Mouse (Mus musculus): ENCODE results near the gene Itpripl1. TPM values are rescaled to one million over a fixed set of nuclear protein-coding genes. Genes with fewer than 3 reads are reported as not detected.
A peak's percentile ranks its signal among the peaks of the same experiment; 100 is the strongest.
"Not testable (repeated sequence)": the region's sequence is repeated elsewhere in the genome, so short reads cannot be mapped to it uniquely, and the experiment has no call there.

The Itpripl1 gene
- polyA plus RNA-seq (2017; shearing (Covaris generic)), result 10 to 100 TPM; 59.9 to 60.8 TPM

- ATAC-seq, result peak; percentile 98
These were observed at the start of gene Itpripl1 for GRCm38 (mm10) chr2:127143158-127144063. Itpripl1 (minus strand) TSS chr2:127143442.

- ATAC-seq, result no peak
These were observed 46.3 kb upstream of the Itpripl1 start for GRCm38 (mm10) chr2:127189574-127189973.

- peak; percentile 100 for ATAC-seq
These were observed 39.5 kb upstream of the Itpripl1 start for GRCm38 (mm10) chr2:127182598-127183381.

GRCm38 (mm10) chr2:127166261-127166660, 23.0 kb upstream of the Itpripl1 start:
- peak; percentile 54 for ATAC-seq

GRCm38 (mm10) chr2:127165675-127166074, 22.4 kb upstream of the Itpripl1 start:
- ATAC-seq, result no peak

GRCm38 (mm10) chr2:127145699-127146098, 2.5 kb upstream of the Itpripl1 start:
- ATAC-seq, result no peak

GRCm38 (mm10) chr2:127142577-127143157, 575 bp downstream of the Itpripl1 start:
- ATAC-seq, result peak; percentile 16

- ATAC-seq, result no peak
These were observed 1.2 kb downstream of the Itpripl1 start for GRCm38 (mm10) chr2:127142031-127142430.

- ATAC-seq, result no peak
These were observed 3.2 kb downstream of the Itpripl1 start for GRCm38 (mm10) chr2:127140011-127140410.

- ATAC-seq, result no peak
These were observed 3.6 kb downstream of the Itpripl1 start for GRCm38 (mm10) chr2:127139605-127140004.

- no peak for ATAC-seq
These were observed 4.1 kb downstream of the Itpripl1 start for GRCm38 (mm10) chr2:127139094-127139493.

- no peak for ATAC-seq
These were observed 4.8 kb downstream of the Itpripl1 start for GRCm38 (mm10) chr2:127138449-127138848.

- no peak for ATAC-seq
These were observed 5.3 kb downstream of the Itpripl1 start for GRCm38 (mm10) chr2:127137838-127138420.

- no peak for ATAC-seq
These were observed 6.3 kb downstream of the Itpripl1 start for GRCm38 (mm10) chr2:127136979-127137378.

GRCm38 (mm10) chr2:127135255-127135654, 8.0 kb downstream of the Itpripl1 start:
- not testable (repeated sequence) for ATAC-seq

GRCm38 (mm10) chr2:127133621-127134461, 9.4 kb downstream of the Itpripl1 start, which contains the start of gene Ncaph:
Ncaph (minus strand) TSS chr2:127133954.
- ATAC-seq, result peak; percentile 91

- peak; percentile 14 for ATAC-seq
These were observed 11.9 kb downstream of the Itpripl1 start for GRCm38 (mm10) chr2:127131353-127131752.

GRCm38 (mm10) chr2:127128926-127129325, 14.3 kb downstream of the Itpripl1 start:
- ATAC-seq, result no peak

GRCm38 (mm10) chr2:127121591-127122235, 21.5 kb downstream of the Itpripl1 start:
- ATAC-seq, result no peak

- no peak for ATAC-seq
These were observed 34.3 kb downstream of the Itpripl1 start for GRCm38 (mm10) chr2:127108986-127109385.

GRCm38 (mm10) chr2:127092000-127092399, 51.2 kb downstream of the Itpripl1 start:
- ATAC-seq, result no peak
